Mouse (Mus musculus) layer of hippocampus, adult 2 months (tissue): ENCODE data around the gene Leo1. TPM values are rescaled to one million over a fixed set of nuclear protein-coding genes. Genes with fewer than 3 reads are reported as not detected.
A peak's percentile ranks its signal among the peaks of the same experiment; 100 is the strongest.
"Not testable (repeated sequence)": the region's sequence is repeated elsewhere in the genome, so short reads cannot be mapped to it uniquely, and the experiment has no call there.

Experiments used
- DNase-seq, 2 experiments: peaks; one replicate each; pipeline ENCODE4 v3.0.0; 2022; ENCODE audit warnings: low spot score in 2 of 2
- H3K27ac ChIP-seq: fragments of 200-600 bp; 2 replicates; pipeline ENCODE4 v1.8.1; 2022
- H3K4me3 ChIP-seq: fragments of 200-600 bp; 2 replicates; pipeline ENCODE4 v1.8.1; 2022; ENCODE audit warnings: mild to moderate bottlenecking
- CTCF ChIP-seq: fragments of 200-600 bp; conservative IDR thresholded peaks from 2 replicates; pipeline ENCODE4 v1.8.1; 2022; ENCODE audit warnings: antibody characterized with exemption, mild to moderate bottlenecking, moderate library complexity
- total RNA-seq, 2 experiments: library from RNA; stranded (reverse); gene quantifications; 2 replicates each; pipeline ENCODE4 v1.2.3; 2021

Leo1 gene
- total RNA-seq, 2 experiments from 2014 or later = 24.1 to 24.3 TPM

DNA sequence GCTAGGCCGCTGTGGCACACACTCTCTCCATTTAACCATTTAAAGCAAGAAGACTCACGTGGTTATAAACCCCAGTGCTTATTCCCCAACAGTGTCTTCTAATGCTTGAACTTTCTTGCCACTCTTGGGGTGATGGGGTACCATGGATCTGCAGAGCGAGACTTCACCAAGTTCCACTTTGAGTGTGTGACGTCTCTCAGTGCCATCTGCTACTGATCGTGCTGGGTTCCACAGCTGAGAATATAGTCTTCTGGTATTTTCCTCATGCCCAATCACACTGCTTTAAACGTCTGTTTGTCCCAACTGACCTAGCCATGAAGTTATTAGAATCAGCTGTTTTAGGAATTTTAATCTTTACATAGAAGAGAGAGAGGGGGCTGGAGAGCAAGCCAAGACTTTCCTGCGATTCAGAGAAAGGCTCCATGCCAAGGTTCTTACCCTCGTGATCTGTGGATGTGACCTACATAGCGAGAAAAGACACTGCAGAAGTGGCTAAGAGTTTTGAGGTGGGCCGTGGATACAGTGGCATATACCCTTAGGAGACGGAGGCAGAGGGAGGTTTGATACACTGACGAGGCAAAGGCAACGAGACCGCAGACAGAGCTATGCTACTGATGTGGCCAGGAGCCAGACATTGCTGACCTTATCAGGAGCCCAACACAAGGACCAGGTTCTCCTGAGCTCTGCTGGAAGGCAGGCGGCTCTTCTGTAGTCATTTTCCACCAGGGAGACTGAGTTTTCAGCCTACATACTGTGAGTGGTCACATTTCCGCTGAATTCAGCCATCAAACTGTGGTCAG is 10.3 kb upstream of the Leo1 start:
- DNase-seq = no peak
- H3K4me3 ChIP-seq = no peak overlapping the region
- no peak overlapping the region for H3K27ac ChIP-seq
- TF ChIP-seq CTCF = no peak

DNA sequence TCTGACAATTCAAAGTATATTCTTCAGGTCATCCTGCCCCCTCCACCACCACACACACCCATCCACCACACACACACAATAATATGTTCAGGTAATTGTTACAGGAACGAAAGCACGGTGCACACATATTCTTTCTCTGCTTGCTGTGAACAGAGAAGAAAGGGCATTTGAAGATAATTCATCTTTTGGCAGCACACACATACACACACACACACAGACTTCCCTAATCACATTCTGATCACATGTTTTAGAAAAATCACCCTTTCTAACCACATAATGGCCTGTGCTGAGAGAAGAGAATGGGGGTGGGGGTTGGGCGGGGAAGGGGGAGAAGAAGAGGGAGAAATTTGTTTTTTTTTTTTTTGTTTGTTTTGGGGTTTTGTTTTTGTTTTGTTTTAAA is 8.6 kb upstream of the Leo1 start:
- no peak overlapping the region for H3K27ac ChIP-seq
- no peak for DNase-seq
- no peak for TF ChIP-seq CTCF
- H3K4me3 ChIP-seq = no peak overlapping the region

DNA sequence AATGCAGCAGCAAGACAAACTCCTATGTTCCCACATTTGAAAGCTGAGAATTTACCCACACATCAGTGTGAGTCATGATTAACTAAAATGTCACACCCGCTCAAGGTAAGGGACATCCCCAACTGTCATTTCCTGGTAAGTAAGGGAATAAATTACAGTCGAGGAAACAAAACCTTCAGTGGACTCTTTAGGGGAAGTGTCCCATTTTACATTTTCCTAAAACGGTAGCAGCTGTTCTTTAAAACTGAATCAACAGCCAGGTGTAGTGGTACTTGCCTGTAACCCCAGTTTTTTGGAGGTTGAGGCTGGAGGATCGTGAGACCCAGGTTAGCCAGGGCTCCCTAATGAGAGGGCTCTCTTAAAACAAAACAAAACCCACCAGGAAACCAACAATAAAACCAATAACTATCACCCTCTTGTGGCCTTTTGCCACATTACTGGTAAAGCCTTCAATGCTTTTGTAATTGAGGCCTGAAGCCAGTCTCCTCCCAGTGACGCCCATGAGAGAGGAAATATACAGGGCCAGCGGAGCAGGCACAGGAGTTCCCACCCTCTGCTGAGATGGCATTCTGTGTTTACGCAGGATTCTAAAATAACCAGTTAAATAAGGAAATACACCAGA is 7.0 kb upstream of the Leo1 start:
- TF ChIP-seq CTCF = peak; percentile 78
- Histone ChIP-seq H3K4me3 (no peak overlapping the region), H3K27ac (peak overlapping the region; percentile 12; the same call in 1 of the 2 replicates)
- peak; percentile 12 to 38 for DNase-seq

DNA sequence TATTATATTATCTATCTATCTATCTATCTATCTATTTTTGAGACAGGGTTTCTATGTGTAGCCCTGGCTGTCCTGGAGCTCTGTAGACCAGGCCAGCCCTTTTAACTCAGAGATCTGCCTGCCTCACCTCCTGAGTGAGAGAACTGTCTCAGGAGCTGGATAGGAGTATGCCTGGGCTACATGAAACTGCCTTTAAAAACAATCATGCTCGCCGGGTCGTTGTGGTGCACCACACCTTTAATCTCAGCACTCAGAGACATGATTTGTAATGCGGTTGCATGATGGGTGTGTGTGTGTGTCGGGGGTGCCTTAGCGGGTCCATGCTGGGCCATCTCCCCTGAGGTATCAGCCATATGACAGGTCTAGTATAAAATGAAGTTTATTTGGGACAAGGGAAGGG is 6.5 kb upstream of the Leo1 start:
- no peak for DNase-seq
- no peak for TF ChIP-seq CTCF
- Histone ChIP-seq H3K27ac (peak overlapping the region; percentile 12; the same call in 1 of the 2 replicates), H3K4me3 (no peak overlapping the region)

DNA sequence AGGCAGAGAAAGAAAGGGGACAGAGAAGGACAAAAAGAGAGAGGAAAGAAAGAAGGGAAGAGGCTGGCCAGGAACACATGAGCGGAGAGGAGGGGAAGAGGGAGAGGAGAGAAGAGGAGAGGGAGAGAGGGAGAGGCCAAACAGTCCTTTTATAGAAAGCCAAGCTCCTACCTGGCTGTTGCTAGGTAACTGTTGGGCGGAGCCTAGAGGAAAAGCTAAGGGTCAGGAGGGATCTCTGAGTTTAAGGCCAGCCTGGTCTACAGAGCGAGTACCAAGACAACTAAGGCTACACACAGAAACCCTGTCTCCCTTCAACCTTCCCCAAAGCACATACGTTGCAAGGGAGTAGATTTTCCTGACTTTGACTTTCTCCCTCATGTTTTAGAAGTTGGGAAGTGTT is 6.0 kb upstream of the Leo1 start:
- Histone ChIP-seq H3K27ac (peak overlapping the region; percentile 51), H3K4me3 (no peak overlapping the region)
- no peak for DNase-seq
- TF ChIP-seq CTCF = no peak

DNA sequence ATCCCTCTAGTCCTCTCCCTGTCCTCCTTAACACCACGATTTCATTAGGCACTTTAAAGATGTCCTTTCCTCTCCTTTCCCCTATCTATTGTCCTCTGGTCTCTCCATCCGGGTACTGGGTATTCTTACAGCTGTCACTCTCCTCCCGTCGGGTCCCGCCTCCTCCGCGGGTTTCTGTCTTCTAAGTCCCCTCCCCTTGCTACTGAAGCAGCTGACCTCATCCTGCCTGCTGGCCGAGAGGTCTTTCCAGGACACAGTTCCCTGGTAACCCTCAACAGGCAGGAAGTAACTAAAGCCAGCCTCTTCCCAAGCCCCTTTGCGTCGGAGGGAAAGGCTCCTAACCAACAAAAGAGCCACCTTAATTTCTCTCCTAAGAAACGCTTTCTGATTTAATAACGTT is 5.4 kb upstream of the Leo1 start:
- H3K27ac ChIP-seq = peak overlapping the region; percentile 81
- TF ChIP-seq CTCF = no peak
- DNase-seq = peak; percentile 22 to 39
- H3K4me3 ChIP-seq = no peak overlapping the region

DNA sequence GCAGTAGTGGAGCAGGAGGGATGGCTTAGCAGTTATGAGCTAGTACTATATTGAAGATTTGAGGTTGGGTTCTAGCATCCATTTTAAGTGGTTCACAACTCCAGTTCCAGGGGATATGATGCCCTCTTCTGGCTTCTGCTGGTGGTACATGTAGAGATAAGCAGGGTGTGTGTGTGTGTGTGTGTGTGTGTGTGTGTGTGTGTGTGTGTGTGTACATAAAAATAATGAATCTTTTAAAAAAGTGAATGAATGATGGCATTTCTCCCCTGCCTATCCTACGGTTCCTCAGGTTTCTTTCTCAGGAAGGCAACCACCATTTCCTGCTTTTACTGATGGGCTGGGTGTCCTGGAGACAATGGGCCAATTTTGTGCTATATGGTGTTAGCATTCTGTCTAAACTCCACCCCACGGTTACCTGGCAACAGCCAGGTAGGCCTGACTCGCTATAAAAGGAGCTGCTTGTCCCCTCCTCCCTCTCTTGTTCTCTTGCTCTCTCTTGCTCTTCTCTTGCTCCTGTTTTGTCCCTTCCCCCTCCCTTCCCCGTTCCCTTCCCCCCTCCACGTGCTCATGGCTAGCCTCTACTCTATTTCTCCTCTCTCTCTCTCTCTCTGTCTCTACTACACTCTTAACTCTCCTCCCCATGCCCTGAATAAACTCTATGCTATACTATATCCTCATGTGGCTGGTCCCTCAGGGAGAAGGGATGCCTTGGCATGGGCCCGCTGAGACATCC is 3.5 kb upstream of the Leo1 start:
- TF ChIP-seq CTCF = peak; percentile 60
- H3K27ac ChIP-seq = no peak overlapping the region
- no peak overlapping the region for H3K4me3 ChIP-seq
- no peak for DNase-seq

DNA sequence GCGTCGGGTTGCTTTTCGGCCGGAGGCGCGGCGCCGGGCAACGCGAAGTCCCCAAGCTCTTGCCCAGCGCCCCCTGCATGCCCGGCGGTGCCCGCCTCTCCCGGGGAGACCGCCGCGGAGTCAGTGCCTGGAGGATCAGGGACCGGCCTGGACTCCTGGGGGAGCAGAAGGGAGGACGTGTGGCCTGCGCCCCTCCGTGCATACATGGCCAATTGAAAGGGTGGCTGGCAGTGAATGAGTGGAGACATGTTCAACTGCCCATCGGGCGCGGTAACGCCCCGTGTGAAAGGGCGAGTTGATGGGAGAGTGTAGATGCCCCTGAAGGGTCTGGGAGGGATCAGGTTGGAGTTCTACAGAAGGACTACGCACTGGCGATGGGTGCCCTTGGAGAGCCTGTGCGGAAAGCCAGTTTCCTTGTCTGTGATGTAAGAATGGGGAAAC is 387 bp downstream of the Leo1 start:
- peak overlapping the region; percentile 84 for H3K4me3 ChIP-seq
- TF ChIP-seq CTCF = peak; percentile 68
- H3K27ac ChIP-seq = peak overlapping the region; percentile 94
- peak in 1 of 2 experiments; percentile 37 for DNase-seq

DNA sequence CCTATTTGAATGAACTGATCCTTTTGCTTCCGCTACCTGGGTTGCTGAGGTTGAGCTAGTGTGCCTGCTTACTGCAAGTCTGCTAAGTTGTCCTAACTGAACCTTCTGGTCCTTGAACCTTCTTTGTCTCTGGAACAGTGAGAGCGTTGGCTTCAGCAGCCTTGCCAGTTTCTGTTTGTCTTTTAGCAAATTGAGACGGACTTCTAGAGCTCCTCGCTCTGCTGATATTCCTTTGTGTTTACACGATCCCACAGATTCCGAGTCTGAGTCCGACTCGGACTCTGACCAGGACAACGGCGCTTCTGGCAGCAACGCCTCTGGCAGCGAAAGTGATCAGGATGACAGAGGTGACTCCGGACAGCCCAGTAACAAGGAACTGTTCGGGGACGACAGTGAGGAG is 3.7 kb downstream of the Leo1 start:
- no peak for DNase-seq
- H3K27ac ChIP-seq = no peak overlapping the region
- TF ChIP-seq CTCF = no peak
- no peak overlapping the region for H3K4me3 ChIP-seq

DNA sequence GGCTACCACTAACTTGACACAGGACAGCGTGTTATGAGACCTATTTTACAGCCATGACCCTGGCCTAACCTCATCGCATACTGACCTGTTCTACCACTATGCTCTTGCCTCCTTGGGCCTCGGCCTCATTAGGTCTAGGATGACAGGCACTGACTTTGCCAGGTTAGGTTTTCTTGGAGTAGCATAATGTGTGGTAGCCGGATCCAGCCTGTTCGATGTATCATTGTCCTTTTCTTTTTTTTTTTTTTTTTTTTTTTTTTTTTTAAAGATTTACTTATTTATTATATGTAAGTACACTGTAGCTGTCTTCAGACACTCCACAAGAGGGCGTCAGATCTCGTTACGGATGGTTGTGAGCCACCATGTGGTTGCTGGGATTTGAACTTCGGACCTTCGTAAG is 5.2 kb downstream of the Leo1 start:
- TF ChIP-seq CTCF = 0 out of 2 replicates have a peak, but pooled peaks have one; percentile 20
- not testable (repeated sequence) for H3K27ac ChIP-seq, DNase-seq, H3K4me3 ChIP-seq

DNA sequence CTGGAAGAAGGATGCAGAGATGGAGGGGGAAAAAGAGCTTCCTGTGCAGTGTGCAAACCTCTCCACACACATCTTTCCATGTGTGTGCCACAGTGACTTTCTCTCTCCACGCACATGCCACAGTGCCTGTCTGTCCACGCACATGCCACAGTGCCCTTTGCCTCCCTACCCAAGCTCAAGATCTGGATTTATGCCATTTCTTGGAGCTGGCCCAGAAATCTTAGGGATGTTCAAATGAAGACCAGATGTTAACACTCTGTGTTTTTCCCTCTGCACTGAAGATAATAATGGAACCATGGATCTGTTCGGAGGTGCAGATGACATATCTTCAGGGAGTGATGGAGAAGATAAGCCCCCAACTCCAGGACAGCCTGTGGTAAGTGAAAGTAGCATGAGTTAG is 6.7 kb downstream of the Leo1 start:
- Histone ChIP-seq H3K4me3 (no peak overlapping the region), H3K27ac (no peak overlapping the region)
- DNase-seq = no peak
- TF ChIP-seq CTCF = no peak

DNA sequence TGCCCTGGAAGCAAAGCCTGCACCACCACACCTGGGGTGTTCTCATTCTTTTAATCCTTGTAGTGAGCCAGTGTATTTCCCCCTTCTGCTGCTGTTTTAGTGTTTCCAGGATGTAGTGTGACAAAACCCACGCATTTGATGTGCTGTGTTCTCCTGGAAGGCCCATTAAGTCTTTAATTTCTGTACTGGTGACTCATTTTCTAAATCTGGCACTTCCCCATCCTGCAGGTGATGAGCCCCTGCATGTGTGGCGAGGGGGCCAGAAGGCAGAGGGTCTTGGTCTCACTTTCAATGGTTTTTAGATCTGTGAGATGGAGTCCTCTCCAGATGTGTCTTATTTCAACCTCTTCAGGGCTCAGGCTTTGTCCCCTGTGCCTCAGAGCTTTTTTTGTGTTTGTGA is 12.7 kb downstream of the Leo1 start:
- no peak overlapping the region for H3K27ac ChIP-seq
- TF ChIP-seq CTCF = no peak
- no peak for DNase-seq
- H3K4me3 ChIP-seq = no peak overlapping the region

DNA sequence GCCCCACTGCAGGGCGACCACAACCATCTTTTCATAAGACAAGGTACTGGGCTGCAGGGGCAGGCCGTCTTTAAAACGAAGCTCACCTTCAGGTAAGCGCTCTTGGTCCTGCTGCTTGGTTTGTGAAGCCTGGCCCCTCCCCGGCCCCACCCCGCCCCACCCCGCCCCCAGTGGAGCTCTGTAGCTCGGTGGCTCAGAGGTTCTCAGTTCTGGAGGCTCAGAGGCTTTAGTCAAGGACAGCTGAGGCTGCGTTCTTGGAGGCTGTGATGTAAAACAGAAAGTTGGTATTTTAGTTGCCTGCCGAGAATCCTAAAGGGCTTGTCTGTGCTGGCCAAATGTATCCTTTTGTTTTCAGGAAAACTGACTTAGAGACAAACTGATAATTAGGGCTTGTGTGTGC is 14.4 kb downstream of the Leo1 start:
- Histone ChIP-seq H3K4me3 (no peak overlapping the region), H3K27ac (no peak overlapping the region)
- no peak for TF ChIP-seq CTCF
- no peak for DNase-seq
